Mouse (Mus musculus): Measurements from ENCODE around the gene 4931408C20Rik. TPM values are rescaled to one million over a fixed set of nuclear protein-coding genes. Genes with fewer than 3 reads are reported as not detected.
A peak's percentile ranks its signal among the peaks of the same experiment; 100 is the strongest.

The 4931408C20Rik gene
- not detected for total RNA-seq (2021)

- peak; percentile 8 for DNase-seq
- intact Hi-C loops (cut with DNase I): no loop called here
Observed at GRCm38 (mm10) chr1:26686842-26687760, at the start of gene 4931408C20Rik. Gene 4931408C20Rik, minus strand, starts transcription at chr1:26687460.

GRCm38 (mm10) chr1:26687926-26688325 lies 666 bp upstream of the 4931408C20Rik start:
- intact Hi-C loops (cut with DNase I): no loop called here
- DNase-seq: peak; percentile 2

GRCm38 (mm10) chr1:26685952-26686693 lies 1.1 kb downstream of the 4931408C20Rik start:
- DNase-seq: no peak
- intact Hi-C loops (cut with DNase I): no loop called here

GRCm38 (mm10) chr1:26685383-26685782 lies 1.9 kb downstream of the 4931408C20Rik start:
- DNase-seq: no peak
- intact Hi-C loops (cut with DNase I): no loop called here

GRCm38 (mm10) chr1:26649704-26650388 lies 37.4 kb downstream of the 4931408C20Rik start:
- DNase-seq: no peak

GRCm38 (mm10) chr1:26636051-26636450 lies 51.2 kb downstream of the 4931408C20Rik start:
- intact Hi-C loops (cut with DNase I): no loop called here
- DNase-seq: no peak

More at GRCm38 (mm10) chr1:26649704-26650388, 37.4 kb downstream of the 4931408C20Rik start:
- intact Hi-C loops (cut with DNase I): no loop called here

Data from left cerebral cortex, postnatal 4 days (tissue).